Mouse (Mus musculus) heart, postnatal 36 days (tissue): ENCODE data around the gene Ush1g. TPM values are rescaled to one million over a fixed set of nuclear protein-coding genes. Genes with fewer than 3 reads are reported as not detected.

Experiments
- DNase-seq, 2 experiments: peaks; one replicate each; pipeline ENCODE4 v3.0.0; 2021 to 2022
- intact Hi-C: fragments of 180-260 bp; cut with DNase I; formaldehyde crosslinking; loops from one replicate; pipeline ENCODE4 v1.15.1; 2025
- total RNA-seq, 2 experiments: library from RNA; stranded (reverse); gene quantifications; 2 replicates each; pipeline ENCODE4 v1.2.3; 2021

The Ush1g gene
- total RNA-seq, 2 experiments from 2014 or later: 0.14 TPM; not detected in 1

DNA sequence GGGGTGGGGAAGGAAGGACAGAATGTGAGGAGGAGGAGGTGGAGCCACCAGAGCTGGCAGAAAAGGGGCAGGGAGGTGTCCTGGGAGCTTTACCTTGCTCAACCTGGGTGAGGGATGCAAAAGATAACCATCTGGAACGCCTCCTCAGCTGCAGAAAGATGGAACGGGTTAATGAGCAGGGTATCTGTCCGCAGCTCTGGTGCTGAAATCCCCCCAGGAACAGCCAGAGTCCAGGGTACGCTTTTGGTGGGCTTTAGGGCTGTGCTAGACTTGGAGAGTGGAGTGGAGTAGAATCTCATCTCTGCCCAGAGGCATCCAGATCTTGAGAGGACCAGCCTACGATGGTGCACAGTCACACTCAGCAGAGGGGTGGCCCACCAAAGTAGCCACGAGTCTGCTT lies 14.3 kb upstream of the Ush1g start:
- intact Hi-C loops: no loop called here
- no peak for DNase-seq

DNA sequence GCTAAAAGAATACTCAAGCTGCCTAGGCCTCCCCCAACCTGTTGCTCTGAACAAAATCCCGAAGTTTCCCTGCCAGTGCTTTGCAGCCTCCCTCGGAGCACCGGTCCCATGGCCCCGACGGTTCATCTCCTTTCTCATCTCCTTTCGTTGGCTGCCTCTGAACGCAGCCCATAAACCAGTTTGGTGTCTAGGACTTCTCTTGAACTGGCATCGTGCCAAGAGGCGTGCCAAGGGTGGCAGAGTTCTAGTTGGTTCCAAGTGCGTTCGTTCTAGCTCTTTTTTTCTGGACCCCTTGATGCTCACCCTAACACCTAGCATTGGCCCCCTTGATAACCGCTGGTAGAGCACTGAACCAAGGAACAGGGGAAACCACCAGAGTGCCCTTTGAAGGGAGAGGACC lies 13.4 kb upstream of the Ush1g start:
- no peak for DNase-seq
- intact Hi-C loops: no loop called here

DNA sequence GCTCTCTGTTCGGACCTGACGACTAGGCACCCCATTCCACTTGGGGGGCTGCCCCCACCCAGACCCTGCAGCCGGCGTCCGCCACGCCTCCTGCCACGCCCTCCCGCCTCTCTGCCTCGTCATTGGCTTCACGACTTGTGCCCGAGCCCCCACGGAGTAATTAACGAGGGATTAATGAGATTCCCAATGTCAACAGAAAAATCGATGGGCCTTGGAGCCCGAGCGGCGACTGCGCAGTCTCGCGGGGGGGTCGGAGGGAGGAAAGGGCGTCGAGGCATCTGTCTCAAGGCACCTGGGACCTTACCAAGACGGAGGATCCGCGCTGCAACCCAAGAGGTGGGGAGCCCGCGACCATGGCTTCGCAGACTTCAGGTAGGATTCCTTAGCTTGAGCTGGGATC lies 12.7 kb upstream of the Ush1g start, which contains the start of gene Otop3:
Gene Otop3, plus strand, starts transcription at position 201 of the 400 bp plus-strand sequence.
- no peak for DNase-seq
- intact Hi-C loops: no loop called here

DNA sequence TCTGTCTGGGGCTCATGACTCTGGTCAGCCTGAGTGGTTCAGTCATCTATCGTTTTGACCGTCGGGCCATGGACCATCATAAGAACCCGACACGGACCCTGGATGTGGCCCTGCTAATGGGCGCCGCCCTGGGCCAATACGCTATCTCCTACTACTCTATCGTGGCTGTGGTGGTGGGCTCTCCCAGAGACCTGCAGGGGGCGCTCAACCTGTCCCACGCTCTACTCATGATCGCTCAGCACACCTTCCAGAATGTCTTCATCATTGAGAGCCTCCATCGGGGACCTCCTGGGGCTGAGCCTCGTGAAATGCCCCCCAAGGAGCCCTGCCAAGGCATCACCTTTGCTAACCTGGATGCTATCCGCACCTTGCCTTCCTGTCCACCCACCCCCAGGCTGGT lies 7.5 kb upstream of the Ush1g start:
- no peak for DNase-seq
- intact Hi-C loops: no loop called here

DNA sequence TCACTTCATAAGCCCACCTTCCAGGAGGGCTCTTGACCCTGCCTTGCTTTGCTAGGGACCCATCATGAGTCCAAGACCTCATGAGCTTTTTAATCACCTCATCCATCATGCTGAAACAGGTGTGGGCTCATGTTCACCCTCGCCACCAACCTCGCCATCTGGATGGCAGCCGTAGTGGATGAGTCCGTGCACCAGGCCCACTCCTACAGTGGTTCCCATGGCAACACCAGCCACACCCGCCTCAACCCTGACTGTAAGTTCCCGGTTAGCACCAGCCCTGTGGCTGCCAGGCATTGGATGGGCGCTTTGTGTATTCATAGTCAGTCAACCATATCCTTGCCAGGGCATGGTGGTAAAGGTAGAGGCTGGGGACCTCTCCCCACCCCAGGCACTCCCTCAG lies 4.9 kb upstream of the Ush1g start:
- intact Hi-C loops: no loop called here
- DNase-seq: no peak

DNA sequence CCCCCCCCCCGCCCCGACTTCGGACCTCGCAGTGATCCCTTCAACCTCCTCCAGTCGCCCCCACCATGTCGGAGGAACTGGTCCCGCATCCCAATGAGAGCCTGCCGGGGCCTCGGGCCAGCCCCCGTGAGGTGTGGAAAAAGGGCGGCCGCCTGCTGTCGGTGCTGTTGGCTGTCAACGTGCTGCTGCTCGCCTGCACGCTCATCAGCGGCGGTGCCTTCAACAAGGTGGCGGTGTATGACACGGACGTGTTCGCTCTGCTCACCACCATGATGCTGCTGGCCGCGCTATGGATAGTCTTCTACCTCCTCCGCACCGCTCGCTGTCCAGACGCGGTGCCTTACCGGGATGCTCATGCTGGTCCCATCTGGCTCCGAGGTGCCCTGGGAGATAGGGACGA lies 1.5 kb upstream of the Ush1g start:
- intact Hi-C loops: no loop called here
- DNase-seq: no peak

DNA sequence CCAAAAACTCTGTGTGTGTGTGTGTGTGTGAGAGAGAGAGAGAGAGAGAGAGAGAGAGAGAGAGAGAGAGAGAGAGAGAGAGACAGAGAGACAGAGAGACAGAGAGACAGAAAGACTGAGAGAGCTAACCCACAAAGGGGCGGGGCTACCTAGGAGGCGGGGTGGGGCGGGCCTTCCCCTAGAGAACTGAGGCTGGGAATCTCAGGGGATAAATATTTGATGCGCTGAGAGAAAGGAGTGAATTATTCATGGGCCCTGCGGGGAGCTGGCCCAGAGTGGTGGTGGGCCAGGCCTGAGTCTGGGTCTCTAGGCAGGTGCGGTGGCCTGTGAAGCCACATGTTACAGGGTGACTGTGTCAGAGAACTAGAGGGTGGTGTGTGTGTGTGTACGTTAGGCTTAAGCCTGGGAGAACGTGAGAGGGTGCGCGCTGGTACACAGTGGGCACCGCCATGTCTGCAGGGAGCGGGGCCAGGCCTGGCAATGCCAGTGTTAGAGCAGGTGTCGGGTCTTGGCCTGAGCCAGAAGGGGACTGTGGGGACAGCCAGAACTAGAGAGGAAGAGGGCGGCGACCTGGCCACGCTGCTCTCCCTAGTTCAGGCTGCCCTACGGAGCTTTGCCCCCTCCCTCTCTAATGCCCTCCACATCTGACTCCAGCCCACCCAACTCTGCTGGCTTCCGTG lies 2.0 kb downstream of the Ush1g start:
- intact Hi-C loops: no loop called here
- no peak for DNase-seq

DNA sequence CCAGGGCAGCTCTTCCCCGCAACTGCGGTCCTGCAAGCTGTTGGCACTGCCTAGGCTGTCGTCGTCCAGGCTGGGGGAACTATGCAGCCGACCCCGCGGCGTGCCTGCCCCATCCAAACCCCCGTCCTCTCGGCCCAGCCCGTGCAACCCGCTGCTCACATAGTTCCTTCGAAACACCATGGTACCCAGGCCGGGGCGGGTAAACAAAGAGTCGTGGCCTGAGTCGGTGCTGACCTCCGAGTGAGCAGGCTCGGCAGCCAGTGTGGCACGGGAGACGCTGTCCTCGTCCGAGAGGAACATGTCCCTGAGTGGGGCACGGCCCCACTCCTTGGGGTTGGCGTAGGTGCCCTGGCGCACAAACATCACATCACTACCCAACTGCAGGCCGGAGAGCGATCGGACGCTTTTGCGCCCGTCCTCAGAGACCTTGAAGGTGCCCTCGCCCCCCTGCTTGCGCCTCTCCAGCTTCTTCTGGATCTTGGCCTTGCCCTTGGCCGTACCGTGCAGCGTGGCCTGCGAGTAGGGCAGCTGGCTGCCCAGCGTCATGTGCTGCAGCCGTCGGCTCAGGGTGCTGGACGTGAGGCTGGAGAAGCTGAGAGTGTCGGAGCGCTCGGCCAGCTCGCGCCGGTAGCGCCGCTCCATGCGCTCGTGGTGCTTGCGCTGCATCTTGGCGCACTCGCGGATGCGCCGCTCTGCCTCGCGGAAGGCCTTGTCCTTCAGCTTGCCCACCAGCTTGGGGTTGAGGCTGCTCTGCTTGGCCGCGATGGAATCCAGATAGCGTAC lies 3.4 kb downstream of the Ush1g start:
- no peak for DNase-seq
- intact Hi-C loops: no loop called here

DNA sequence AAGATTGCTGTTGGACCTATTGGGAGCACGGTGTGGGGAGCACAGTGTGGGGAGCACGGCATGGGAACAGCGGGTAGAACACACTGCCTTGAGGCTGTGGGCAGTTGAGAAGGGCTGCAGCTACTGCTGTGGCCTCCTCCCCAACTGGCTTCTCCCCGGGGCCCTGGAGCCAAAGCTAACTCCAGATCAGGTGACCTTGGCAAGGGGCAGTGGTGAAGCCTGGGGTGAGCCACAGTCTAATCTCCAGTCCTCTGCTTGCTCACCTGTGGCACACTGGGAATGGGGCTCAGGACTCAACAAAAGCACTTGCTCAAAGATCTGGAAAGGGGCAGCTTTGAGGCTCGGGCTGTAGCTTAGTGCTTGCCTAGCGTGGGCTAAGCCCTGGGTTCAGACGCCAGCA lies 4.6 kb downstream of the Ush1g start:
- intact Hi-C loops: no loop called here

DNA sequence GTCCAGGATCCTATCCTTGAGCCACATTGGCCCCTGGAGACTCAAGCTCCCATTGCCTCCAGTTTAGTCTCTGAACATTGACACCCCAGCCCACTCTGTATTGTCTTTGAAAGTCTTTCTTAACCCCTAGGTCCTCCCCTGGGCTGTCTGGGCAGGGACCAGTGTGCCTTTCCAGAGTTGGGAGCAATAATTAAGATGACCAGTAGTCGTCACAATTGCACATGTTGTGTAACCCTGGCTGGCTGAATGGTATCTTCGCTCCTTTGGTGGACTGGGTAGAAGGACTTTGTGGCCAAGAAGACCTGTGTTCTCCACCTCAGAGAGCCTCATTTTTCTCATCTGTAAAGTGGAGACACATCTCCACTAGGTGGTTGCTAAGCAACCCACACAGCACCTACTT lies 7.6 kb downstream of the Ush1g start:
- intact Hi-C loops: no loop called here
- DNase-seq: no peak

More for the DNA sequence above, 4.6 kb downstream of the Ush1g start:
- no peak for DNase-seq

DNA sequence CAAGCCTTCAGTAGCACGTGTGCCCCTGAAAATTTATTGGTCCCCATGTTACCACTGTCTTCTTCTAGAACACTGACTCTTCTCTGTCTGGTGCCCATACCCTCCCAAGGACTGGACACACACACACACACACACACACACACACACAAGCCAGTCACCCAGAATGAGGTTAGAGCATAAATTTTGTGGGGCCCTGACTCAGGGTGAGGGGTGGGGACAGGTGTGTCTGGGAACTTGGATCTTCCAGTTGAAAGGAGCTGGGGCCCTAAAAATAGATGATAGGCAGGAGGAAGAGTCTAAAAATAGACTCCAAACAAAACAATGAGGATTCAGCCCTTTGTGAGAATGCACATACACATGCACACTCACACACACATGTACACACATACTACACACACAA lies 13.1 kb downstream of the Ush1g start:
- intact Hi-C loops: no loop called here
- DNase-seq: no peak

DNA sequence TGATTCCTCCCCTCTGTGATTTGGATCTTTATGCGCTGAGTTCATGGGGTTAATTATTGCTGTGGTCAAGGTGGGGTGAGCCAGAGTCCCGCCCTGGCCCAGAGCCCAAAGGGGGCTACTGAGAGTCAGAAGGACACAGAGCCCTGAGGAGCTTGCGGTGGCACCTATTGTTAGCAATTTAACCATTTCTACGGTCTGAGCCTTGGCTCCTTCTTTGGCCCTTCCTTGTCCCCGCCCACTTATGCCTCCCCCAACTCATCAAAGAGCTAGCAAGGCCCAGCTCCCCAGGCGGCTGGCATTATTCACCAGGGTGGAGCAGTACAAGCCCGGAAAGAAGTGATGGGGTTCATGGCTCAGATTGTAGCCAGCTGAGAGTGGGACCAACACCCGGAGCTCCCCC lies 15.0 kb downstream of the Ush1g start, which contains the start of gene Otop2:
Gene Otop2, plus strand, starts transcription at position 301 of the 400 bp plus-strand sequence.
- intact Hi-C loops: no loop called here

DNA sequence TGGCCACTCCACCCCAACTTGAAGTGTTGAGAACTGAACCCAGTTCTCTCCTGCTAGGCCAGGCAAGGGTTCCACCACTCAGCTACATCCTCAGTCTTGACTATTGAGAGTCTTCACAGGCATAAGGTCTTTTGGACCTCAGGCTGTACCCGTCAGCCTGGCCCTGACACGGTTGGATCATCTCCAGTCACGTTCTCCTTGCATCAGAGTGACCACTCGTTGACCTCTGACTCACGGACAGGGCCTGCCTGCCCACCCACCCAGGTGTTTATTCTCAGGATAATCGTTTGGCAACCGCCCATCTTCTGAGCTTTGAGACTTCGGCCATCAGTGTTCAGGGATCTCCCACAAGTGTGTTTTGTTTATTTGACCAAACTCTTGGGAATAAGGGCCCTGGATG lies 18.7 kb downstream of the Ush1g start:
- intact Hi-C loops: no loop called here
- no peak for DNase-seq

More for the DNA sequence above, 15.0 kb downstream of the Ush1g start, which contains the start of gene Otop2:
- no peak for DNase-seq

DNA sequence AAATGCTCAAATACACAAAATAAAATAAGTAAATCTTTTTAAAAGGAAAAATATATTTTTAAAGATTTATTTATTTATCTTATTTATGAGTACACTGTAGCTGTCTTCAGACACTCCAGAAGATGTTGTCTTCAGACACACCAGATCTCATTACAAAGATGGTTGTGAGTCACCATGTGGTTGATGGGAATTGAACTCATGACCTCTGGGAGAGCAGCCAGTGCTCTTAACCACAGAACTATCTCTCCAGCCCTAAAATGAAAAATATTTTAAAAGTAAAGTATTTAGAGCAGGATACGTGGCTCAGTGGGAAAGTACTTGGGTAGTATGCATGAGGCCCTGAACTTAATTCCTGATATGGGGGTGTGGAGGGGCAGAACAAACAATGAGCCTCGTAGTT lies 20.5 kb downstream of the Ush1g start:
- intact Hi-C loops: no loop called here
- DNase-seq: no peak

DNA sequence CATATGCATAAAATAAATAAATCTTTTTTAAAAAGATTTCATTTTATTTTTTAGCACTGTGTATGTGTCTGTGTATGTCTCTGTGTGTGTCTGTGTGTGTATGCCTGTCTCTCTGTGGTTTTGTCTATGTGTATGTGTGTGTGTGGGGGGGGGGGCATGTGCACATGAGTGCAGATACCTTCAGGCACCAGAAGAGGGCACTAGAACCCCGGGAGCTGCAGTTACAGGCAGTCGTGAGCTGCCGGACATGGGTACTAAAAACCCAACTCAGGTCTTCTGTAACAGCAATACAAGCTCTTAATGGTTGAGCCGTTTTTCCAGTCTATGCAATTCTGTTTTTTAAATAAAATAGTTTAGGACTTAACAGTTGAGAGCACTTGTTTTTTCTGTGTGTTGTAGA lies 21.1 kb downstream of the Ush1g start:
- no peak for DNase-seq
- intact Hi-C loops: no loop called here

DNA sequence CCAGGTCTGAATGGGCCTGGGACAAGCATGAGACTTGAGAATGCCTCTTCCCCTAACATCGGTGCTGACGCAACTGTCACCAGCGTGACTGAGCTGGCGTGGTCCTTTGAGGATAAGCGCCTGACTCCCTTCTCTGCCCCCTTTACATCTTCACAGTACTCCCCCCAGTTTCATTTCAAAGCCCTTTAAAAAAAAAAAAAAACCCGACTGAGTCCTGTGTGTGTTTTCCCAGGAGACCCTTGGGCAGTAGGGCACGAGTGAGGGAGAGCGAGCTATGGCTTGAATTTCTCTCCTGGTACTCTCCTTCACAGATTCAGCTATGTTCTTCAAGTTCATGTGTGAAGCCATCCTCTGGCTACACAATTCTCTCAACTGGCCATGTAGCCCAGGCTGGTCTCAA lies 23.7 kb downstream of the Ush1g start:
- intact Hi-C loops: no loop called here

DNA sequence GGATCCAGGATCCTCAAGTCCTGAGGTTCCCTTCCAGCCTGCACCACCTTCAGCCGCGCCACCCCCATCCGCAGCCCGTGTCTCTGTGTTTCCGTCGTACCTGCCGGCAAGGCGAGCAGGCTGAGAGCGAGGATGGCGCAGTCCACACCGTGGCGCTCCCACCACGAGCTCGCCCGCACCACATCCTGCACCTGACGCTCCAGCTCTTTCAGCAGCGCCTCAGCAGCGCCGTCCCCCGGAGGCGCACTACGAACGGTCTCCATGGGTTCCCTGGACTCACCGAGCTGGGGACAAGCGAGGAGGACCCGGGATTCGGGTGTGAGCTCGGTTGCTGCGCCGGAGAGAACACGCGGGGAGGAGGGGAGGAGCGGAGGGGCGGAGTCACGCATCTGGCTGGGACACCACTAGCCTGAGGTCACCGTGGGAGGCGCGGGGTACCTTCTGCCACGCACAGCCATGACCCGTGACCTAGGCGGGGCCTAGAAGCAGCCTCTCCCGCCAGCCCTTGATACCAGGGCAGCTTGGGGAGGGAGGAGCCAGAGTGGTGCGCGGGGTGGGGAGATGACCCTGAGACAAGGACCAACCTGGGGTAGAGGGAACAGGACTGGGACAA lies 24.5 kb downstream of the Ush1g start, which contains the start of gene Fads6:
Gene Fads6, minus strand, starts transcription at position 450 of the 613 bp plus-strand sequence.
- DNase-seq: peak; percentile 41 to 52
- intact Hi-C loops: no loop called here

More for the DNA sequence above, 23.7 kb downstream of the Ush1g start:
- DNase-seq: no peak

DNA sequence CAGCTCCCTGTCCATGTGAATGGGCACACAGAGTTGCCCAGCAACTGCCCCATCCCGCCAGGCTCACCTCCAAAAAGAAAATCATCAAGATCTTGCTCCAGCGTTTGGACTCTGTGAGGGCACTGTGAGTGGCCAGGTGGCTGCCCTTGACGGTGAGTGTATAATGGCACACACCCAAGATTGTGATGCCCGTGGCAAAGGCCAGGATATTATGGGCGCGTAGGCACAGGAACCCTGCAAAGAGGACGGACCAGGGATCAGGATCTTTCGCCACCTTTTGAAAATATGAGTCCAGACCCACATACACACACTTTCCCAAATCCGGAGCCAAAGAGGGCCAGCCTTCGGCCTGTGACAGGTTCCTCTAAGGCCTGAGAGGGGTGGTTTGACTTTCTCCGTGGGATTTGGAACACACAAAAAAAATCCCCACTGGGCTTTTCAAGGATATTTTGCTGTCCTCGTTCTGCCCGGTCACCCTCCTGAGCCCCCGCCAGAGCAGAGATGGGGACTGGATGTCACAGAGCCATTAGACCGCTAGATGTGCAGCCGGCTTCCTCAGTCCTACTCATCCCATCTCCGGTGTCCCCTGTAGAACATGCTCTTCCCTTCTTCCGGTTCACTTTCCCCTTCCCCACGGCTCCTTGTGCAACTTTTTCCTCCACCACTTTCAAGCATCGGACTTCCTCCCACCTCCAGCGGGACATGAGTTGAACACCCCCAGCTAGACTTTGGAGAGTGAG lies 25.2 kb downstream of the Ush1g start:
- intact Hi-C loops: no loop called here

DNA sequence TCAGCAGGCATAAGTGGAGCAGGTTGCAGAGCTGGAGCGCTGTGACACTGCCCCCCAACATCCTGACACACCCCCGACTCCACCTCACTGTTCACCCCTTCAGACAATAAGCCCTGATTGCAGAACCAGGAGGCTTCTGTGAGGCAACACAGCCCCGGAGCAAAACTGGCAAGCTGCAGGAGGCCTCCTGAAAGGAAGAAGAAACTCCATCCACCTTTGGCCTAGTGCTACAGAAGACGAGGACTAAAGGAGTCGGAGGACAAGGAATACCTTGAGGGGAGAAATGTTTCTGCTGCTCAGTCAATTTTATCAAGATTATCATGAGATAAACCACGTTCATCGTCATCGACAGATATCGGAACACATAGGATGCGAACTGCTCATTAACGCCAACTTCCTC lies 25.9 kb downstream of the Ush1g start:
- intact Hi-C loops: no loop called here
- no peak for DNase-seq

More for the DNA sequence above, 25.2 kb downstream of the Ush1g start:
- DNase-seq: no peak

DNA sequence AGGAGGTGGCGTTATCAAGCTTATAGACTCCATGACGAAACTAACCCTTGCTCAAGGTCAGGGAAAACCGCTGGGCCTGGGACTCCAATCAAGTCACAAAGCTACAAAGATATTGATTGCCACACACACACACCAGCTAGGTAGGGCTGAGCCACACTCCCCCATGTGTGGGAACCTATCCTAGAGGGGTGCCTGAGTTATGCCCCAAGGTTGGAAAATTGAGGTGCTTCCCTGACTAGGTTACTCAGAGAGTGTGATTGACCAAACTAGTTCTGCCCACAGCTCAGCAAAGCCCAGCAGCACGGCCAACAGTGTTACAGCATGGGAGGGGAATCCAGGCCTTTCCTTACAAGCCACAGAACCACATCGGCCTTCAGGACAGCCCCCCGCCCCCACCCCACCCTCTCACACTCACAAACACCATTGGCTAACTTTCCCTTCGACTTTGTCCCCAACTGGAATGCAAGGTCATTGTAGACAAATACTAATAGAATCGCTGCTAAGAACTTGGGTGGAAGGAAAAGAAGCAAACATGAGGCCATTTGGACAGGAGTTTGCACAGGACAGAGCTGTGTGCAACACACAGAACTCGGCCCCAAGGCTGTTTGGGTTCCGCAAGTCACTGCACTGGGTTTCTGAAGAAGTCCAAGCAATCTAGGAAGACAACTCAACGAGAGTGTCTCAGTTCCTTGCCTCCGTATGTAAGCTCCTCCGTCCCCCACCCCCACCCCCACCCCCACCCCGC lies 29.0 kb downstream of the Ush1g start:
- intact Hi-C loops: no loop called here
- DNase-seq: no peak
